Mouse (Mus musculus) stomach, postnatal 0 days (tissue): ENCODE results near the gene Spcs2.

Source experiments
- CTCF ChIP-seq: IDR thresholded peaks from 2 replicates; pipeline ENCODE4 v1.5.1; 2016; ENCODE audit warnings: antibody characterized with exemption, low read depth, mild to moderate bottlenecking, moderate library complexity
- EP300 ChIP-seq: optimal IDR thresholded peaks from 2 replicates; pipeline ENCODE3; 2016; ENCODE audit warnings: antibody characterized with exemption

DNA sequence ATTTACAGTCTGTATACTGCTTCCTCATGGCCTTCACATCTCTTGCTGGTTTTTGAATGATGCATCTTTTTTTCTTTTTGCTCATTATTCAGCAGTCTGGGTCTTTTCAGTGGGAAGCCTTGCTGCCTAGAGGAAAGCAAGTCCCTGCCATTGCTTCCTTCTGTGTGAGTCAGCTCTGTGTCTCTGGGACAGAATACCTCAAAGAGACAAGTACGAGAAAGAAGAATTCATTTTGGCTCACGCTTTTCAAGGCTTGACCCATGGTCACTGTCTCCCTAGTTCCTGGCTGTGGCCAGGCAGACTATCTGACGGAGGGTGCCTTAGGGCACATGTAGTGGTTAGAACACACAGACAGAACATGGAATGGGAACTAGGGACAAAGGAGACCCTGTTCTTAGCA, 30.7 kb upstream of the Spcs2 start:
- TF ChIP-seq CTCF, result no peak
- no peak for TF ChIP-seq EP300
